Mouse (Mus musculus) limb, embryonic 11.5 days (tissue): Measurements from ENCODE around the gene Kcp. TPM values are rescaled to one million over a fixed set of nuclear protein-coding genes. Genes with fewer than 3 reads are reported as not detected.

Experiments
- ATAC-seq: fragments of 200-750 bp; cut with Nextera tagmentation; 2 replicates; pipeline ENCODE4 v1.8.0; 2017; ENCODE audit warnings: low read depth; ENCODE audit not compliant: insufficient number of reproducible peaks, low FRiP score, low TSS enrichment
- DNase-seq: peaks from one replicate; pipeline ENCODE4 v3.0.0-alpha.2; 2015; ENCODE audit warnings: low spot score
- H3K27ac ChIP-seq: fragments of 300-500 bp; sonication (generic); replicated peaks from 2 replicates; pipeline ENCODE4 v1.5.1; 2014; ENCODE audit warnings: low read depth, mild to moderate bottlenecking, low read length
- H3K27me3 ChIP-seq: fragments of 300-500 bp; sonication (generic); 2 replicates; pipeline ENCODE4 v1.6.1; 2014; ENCODE audit warnings: mild to moderate bottlenecking, low read length, mixed read lengths; ENCODE audit not compliant: control insufficient read depth, insufficient read depth
- H3K36me3 ChIP-seq: fragments of 300-500 bp; sonication (generic); 2 replicates; pipeline ENCODE4 v1.6.1; 2014; ENCODE audit warnings: mild to moderate bottlenecking, low read length, moderate library complexity, mixed read lengths; ENCODE audit not compliant: control insufficient read depth, insufficient read depth
- H3K4me1 ChIP-seq: fragments of 300-500 bp; sonication (generic); 2 replicates; pipeline ENCODE4 v1.6.1; 2014; ENCODE audit warnings: low read length, mixed read lengths; ENCODE audit not compliant: control insufficient read depth, insufficient read depth
- H3K4me2 ChIP-seq: fragments of 300-500 bp; sonication (generic); 2 replicates; pipeline ENCODE4 v1.6.1; 2014; ENCODE audit warnings: low read depth, mild to moderate bottlenecking, moderate library complexity; ENCODE audit not compliant: severe bottlenecking
- H3K4me3 ChIP-seq: fragments of 300-500 bp; sonication (generic); 2 replicates; pipeline ENCODE4 v1.5.1; 2014; ENCODE audit warnings: low read depth, low read length
- H3K9ac ChIP-seq: fragments of 300-500 bp; sonication (generic); 2 replicates; pipeline ENCODE4 v1.6.1; 2014; ENCODE audit warnings: mild to moderate bottlenecking, low read length
- H3K9me3 ChIP-seq: fragments of 300-500 bp; sonication (generic); 2 replicates; pipeline ENCODE4 v1.6.1; 2016; ENCODE audit warnings: low read length; ENCODE audit not compliant: control insufficient read depth
- WGBS: fragments of 180-500 bp; shearing (Covaris S2); extraction: QIAGEN DNeasy Blood & Tissue Kit; methylation state at CpG from one replicate; pipeline ENCODE4 v1.1.7; 2014; 5-methylcytosine and 5-hydroxymethylcytosine counted together
- polyA plus RNA-seq: library from polyadenylated mRNA; unstranded; fragments of >200 nt; fragmentation: Nextera tagmentation; extraction: Ambion mirVana; gene quantifications from 2 replicates; pipeline ENCODE4 v1.2.1, GENCODE M21; 2014

Gene Kcp
- polyA plus RNA-seq, 1 experiment from 2014 or later: 25.7 TPM

DNA sequence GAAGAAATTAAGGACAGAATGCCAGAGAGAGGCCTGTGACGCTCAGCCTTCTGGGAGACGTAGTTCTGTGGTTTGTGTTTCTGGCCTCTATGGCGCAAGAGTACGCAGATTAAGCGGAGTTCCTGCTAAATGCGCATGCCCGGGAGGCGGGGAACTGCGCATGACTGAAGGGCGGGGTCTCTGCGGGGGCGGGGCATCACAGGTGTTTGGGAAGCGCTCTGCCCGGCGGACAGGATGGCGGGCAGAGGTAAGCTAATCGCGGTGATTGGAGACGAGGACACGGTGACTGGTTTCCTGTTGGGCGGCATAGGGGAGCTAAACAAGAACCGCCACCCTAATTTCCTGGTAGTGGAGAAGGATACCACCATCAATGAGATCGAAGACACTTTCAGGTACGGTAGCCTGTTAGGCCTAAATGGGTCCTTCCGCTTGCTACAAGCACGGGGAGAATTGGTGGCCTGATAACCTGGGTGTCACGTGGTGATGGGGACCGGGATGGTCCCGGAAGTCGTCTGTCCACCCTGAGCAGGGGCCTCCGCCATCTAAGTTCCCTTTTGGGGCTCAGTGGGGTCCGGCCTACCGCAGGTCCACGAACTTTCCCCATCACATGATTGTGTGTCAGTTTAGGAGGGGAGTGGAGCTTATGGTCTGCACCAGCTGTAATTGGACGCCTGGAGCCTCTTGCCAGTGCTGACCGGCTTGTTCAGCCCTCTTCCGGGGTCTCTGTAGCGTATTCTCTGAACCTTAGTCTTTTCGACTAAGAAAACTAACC lies 40.0 kb downstream of the Kcp start, which contains the start of gene Atp6v1f:
Gene Atp6v1f (plus strand): TSS at position 136 of the 772 bp plus-strand sequence.
- no peak within 1 kb of the TSS for H3K27ac ChIP-seq
- DNase-seq (peak; percentile 94), ATAC-seq (peak; percentile 81)
- H3K36me3 ChIP-seq: peaks cover 14% of the 10 kb centered on the region; the same call in 1 of the 2 replicates
- 0 out of 2 replicates have a peak, but pooled peaks cover 6% of the 10 kb centered on the region for H3K4me1 ChIP-seq
- no peaks in the 10 kb centered on the region for H3K27me3 ChIP-seq
- peak within 1 kb of the TSS; percentile 56 for H3K9ac ChIP-seq
- peak within 1 kb of the TSS; percentile 70 for H3K4me2 ChIP-seq
- peak within 1 kb of the TSS; percentile 56 for H3K4me3 ChIP-seq
- WGBS: under 1% methylated on average over 39 of the region's 39 CpGs
- no peaks in the 10 kb centered on the region for H3K9me3 ChIP-seq

DNA sequence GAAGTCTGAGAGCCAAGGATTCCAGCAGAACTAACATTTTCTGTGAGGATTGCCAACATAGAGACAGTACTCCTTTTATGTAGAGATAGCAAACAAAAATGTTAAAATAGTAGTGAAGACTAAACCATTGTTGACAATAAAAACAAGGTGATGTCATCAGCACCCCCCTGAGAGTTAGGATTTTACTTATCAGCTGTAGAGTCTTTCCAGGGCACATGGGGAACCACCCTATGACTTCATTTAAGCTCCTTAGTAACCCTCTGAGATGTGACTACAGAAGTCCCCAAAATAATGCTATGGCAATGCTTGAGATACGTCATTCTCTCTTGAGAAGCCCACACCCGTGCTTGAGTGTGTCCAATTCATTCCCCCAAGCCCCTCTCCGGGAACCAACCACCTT lies 44.4 kb downstream of the Kcp start:
- 77% methylated on average over 3 of the region's 3 CpGs for WGBS
- Histone ChIP-seq H3K27ac (no peak overlapping the region), H3K27me3 (no peaks in the 10 kb centered on the region), H3K4me3 (no peak overlapping the region), H3K4me2 (no peak overlapping the region), H3K9ac (no peak overlapping the region), H3K9me3 (no peaks in the 10 kb centered on the region), H3K4me1 (0 out of 2 replicates have a peak, but pooled peaks cover 2% of the 10 kb centered on the region), H3K36me3 (no peaks in the 10 kb centered on the region)
- no peak for ATAC-seq
- no peak for DNase-seq

DNA sequence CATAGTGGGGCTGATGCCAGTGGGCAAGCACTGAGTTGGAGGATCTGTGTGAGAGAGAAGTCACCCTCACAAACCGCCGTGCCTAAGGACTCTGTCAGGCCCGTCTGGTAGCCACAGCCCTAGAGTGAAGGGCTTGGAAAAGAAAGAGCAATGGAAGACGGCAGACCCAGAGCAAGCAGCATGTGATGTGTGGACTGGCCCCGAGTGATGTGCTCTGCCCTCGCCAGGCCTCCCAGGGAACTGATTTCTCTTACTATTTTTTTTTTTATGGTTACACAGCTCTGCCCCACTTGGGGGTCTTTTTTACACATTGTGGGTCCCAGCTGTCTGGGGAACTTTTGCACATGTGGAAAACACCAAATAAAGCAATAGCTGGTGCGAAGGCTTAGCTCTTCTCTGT lies 46.2 kb downstream of the Kcp start:
- Histone ChIP-seq H3K36me3 (no peaks in the 10 kb centered on the region), H3K4me2 (no peak overlapping the region), H3K9me3 (no peaks in the 10 kb centered on the region), H3K27me3 (no peaks in the 10 kb centered on the region), H3K9ac (no peak overlapping the region), H3K4me3 (no peak overlapping the region), H3K4me1 (no peaks in the 10 kb centered on the region), H3K27ac (no peak overlapping the region)
- ATAC-seq (no peak), DNase-seq (no peak)
- 58% methylated on average over 7 of the region's 7 CpGs for WGBS

DNA sequence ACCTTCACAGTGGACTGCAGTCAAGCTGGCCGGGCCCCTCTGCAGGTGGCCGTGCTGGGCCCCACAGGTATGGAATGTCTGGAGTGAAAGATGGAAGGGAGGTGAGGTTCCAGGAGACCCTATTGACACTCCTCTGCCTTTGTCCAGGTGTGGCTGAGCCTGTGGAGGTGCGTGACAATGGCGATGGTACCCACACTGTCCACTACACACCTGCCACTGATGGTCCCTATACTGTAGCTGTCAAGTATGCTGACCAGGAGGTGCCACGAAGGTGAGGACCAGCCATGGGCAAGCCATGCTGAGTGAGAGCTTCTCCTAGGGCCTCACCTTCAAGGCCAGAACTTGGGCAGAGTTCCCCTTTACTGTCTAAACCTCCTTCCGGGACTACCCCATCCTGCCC lies 57.1 kb downstream of the Kcp start:
- H3K9me3 ChIP-seq: no peaks in the 10 kb centered on the region
- H3K9ac ChIP-seq: no peak overlapping the region
- no peaks in the 10 kb centered on the region for H3K27me3 ChIP-seq
- H3K4me2 ChIP-seq: no peak overlapping the region
- ATAC-seq: no peak
- no peak overlapping the region for H3K4me3 ChIP-seq
- DNase-seq: no peak
- peaks cover 3% of the 10 kb centered on the region; the same call in 1 of the 2 replicates for H3K36me3 ChIP-seq
- 95% methylated on average over 6 of the region's 6 CpGs for WGBS
- H3K27ac ChIP-seq: no peak overlapping the region
- H3K4me1 ChIP-seq: no peaks in the 10 kb centered on the region

DNA sequence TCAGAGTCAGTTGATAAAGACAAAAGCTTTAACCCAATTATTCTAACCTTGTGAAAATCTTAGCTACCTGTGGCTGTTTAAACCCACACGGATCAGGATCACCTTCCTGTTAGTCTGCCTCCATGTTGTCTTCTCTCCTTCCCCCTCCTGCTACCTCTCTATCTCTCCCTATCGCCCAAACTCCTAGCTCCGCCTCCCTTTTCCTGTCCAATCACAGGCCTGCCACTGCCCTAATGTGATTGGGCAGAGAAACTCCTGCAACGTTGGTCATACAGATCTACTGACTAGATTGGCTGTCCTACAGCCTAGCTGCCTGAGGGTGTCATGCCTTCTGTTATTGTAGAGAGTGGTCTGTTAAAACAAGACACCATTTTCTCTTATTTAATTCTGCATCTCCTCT lies 57.9 kb downstream of the Kcp start:
- H3K4me1 ChIP-seq: no peaks in the 10 kb centered on the region
- H3K9me3 ChIP-seq: no peaks in the 10 kb centered on the region
- H3K4me2 ChIP-seq: no peak overlapping the region
- ATAC-seq: no peak
- H3K27ac ChIP-seq: no peak overlapping the region
- peaks cover 3% of the 10 kb centered on the region; the same call in 1 of the 2 replicates for H3K36me3 ChIP-seq
- 28% methylated on average over 4 of the region's 4 CpGs for WGBS
- no peak overlapping the region for H3K9ac ChIP-seq
- H3K27me3 ChIP-seq: no peaks in the 10 kb centered on the region
- no peak for DNase-seq
- no peak overlapping the region for H3K4me3 ChIP-seq

DNA sequence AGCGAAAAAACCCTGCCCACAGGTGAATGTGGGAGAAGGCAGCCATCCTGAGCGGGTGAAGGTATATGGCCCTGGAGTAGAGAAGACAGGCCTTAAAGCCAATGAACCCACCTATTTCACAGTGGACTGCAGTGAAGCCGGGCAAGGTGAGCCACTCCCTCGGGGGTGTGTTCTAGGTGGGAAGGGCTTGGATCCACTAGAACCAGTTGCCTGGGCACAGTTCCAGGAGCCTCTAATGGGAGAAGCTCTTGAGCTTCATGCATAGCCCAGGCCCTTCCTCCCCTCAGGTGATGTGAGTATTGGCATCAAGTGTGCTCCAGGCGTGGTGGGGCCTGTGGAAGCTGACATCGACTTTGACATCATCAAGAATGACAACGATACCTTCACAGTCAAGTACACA lies 62.4 kb downstream of the Kcp start:
- Histone ChIP-seq H3K4me1 (no peaks in the 10 kb centered on the region), H3K4me3 (no peak overlapping the region), H3K36me3 (peaks cover 3% of the 10 kb centered on the region; the same call in 1 of the 2 replicates), H3K4me2 (no peak overlapping the region), H3K9me3 (no peaks in the 10 kb centered on the region), H3K9ac (no peak overlapping the region), H3K27me3 (no peaks in the 10 kb centered on the region), H3K27ac (no peak overlapping the region)
- ATAC-seq (no peak), DNase-seq (no peak)
- WGBS: 98% methylated on average over 7 of the region's 7 CpGs

DNA sequence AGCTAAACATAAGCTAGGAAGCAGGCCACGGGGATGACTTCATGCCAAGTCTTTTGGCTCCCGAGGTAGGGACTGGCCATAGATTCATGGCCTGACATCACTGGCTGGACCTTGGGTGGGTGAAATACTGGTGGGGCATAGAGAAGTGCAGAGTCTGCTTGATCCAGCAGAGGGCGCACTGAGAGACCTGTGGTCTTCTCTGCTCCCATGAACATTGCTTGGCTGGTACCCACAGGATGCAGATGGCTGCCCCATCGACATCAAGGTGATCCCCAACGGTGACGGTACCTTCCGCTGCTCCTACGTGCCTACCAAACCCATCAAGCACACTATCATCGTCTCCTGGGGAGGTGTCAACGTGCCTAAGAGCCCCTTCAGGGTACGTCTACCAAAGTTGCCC lies 63.0 kb downstream of the Kcp start:
- H3K36me3 ChIP-seq: peaks cover 3% of the 10 kb centered on the region; the same call in 1 of the 2 replicates
- 72% methylated on average over 11 of the region's 11 CpGs for WGBS
- H3K4me2 ChIP-seq: no peak overlapping the region
- H3K4me1 ChIP-seq: no peaks in the 10 kb centered on the region
- no peak overlapping the region for H3K9ac ChIP-seq
- H3K9me3 ChIP-seq: no peaks in the 10 kb centered on the region
- H3K27ac ChIP-seq: no peak overlapping the region
- H3K4me3 ChIP-seq: no peak overlapping the region
- DNase-seq: peak; percentile 49
- ATAC-seq: no peak
- H3K27me3 ChIP-seq: no peaks in the 10 kb centered on the region

DNA sequence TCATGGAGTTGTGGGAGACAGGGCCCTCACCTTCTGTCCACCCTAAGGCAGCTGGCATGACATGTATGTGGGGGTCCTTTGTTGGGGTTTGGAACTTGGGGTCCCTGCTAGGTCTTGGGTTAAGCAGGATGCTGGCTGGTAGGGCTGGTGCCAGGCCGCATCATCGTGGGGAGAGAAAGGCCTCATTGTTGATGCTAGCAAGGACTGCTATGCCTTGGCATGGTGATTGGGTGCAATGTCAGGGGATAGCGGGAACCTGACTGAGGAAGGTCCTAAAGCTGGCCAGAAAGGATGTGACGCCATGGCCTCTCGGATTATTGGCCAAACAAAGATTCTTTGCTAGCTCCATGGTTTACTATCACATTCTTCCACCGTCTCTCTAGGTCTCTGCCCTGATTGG lies 68.0 kb downstream of the Kcp start:
- 90% methylated on average over 6 of the region's 6 CpGs for WGBS
- no peak overlapping the region for H3K4me2 ChIP-seq
- ATAC-seq (no peak), DNase-seq (no peak)
- no peaks in the 10 kb centered on the region for H3K36me3 ChIP-seq
- H3K27ac ChIP-seq: no peak overlapping the region
- no peaks in the 10 kb centered on the region for H3K27me3 ChIP-seq
- no peak overlapping the region for H3K9ac ChIP-seq
- no peaks in the 10 kb centered on the region for H3K9me3 ChIP-seq
- no peak overlapping the region for H3K4me3 ChIP-seq
- peaks cover 20% of the 10 kb centered on the region for H3K4me1 ChIP-seq
